Mouse (Mus musculus): ENCODE results near the gene Prkn. TPM values are rescaled to one million over a fixed set of nuclear protein-coding genes. Genes with fewer than 3 reads are reported as not detected.

Gene Prkn
- polyA plus RNA-seq, 1 experiment from 2014 or later: 2.8 TPM

GRCm38 (mm10) chr17:12052651-12053050 lies 1212.5 kb downstream of the Prkn start:
- ATAC-seq (ENCODE audit: low FRiP score, low TSS enrichment): no peak
- Histone ChIP-seq H3K4me1 (ENCODE audit: insufficient read depth, low read length) (no peaks in the 10 kb centered on the region), H3K9me3 (ENCODE audit: low read length) (no peaks in the 10 kb centered on the region), H3K36me3 (ENCODE audit: insufficient read depth, low read length) (no peaks in the 10 kb centered on the region), H3K27ac (ENCODE audit: low read length) (no peak overlapping the region), H3K4me2 (replicated peaks; ENCODE audit: low read depth, low read length) (no peak overlapping the region), H3K27me3 (ENCODE audit: insufficient read depth, low read length) (no peaks in the 10 kb centered on the region), H3K4me3 (ENCODE audit: low read length) (no peak overlapping the region), H3K9ac (replicated peaks; ENCODE audit: low read length) (no peak overlapping the region)
- WGBS: 90% methylated on average over 12 of the region's 12 CpGs

GRCm38 (mm10) chr17:12059041-12059440 lies 1218.9 kb downstream of the Prkn start:
- no peak for ATAC-seq (ENCODE audit: low FRiP score, low TSS enrichment)
- Histone ChIP-seq H3K4me2 (replicated peaks; ENCODE audit: low read depth, low read length) (no peak overlapping the region), H3K4me3 (ENCODE audit: low read length) (no peak overlapping the region), H3K4me1 (ENCODE audit: insufficient read depth, low read length) (no peaks in the 10 kb centered on the region), H3K36me3 (ENCODE audit: insufficient read depth, low read length) (no peaks in the 10 kb centered on the region), H3K9me3 (ENCODE audit: low read length) (peaks cover 3% of the 10 kb centered on the region; the same call in 1 of the 2 replicates), H3K27ac (ENCODE audit: low read length) (no peak overlapping the region), H3K9ac (replicated peaks; ENCODE audit: low read length) (no peak overlapping the region), H3K27me3 (ENCODE audit: insufficient read depth, low read length) (no peaks in the 10 kb centered on the region)
- WGBS: 83% methylated on average over 6 of the region's 6 CpGs

GRCm38 (mm10) chr17:12061381-12061780 lies 1221.2 kb downstream of the Prkn start:
- peaks cover 3% of the 10 kb centered on the region; the same call in 1 of the 2 replicates for H3K9me3 ChIP-seq (ENCODE audit: low read length)
- H3K4me1 ChIP-seq (ENCODE audit: insufficient read depth, low read length): no peaks in the 10 kb centered on the region
- H3K36me3 ChIP-seq (ENCODE audit: insufficient read depth, low read length): no peaks in the 10 kb centered on the region
- WGBS: 90% methylated on average over 10 of the region's 10 CpGs
- no peak for ATAC-seq (ENCODE audit: low FRiP score, low TSS enrichment)
- H3K9ac ChIP-seq (replicated peaks; ENCODE audit: low read length): no peak overlapping the region
- no peak overlapping the region for H3K4me3 ChIP-seq (ENCODE audit: low read length)
- no peaks in the 10 kb centered on the region for H3K27me3 ChIP-seq (ENCODE audit: insufficient read depth, low read length)
- no peak overlapping the region for H3K27ac ChIP-seq (ENCODE audit: low read length)
- H3K4me2 ChIP-seq (replicated peaks; ENCODE audit: low read depth, low read length): no peak overlapping the region

GRCm38 (mm10) chr17:12062861-12063260 lies 1222.7 kb downstream of the Prkn start:
- H3K27me3 ChIP-seq (ENCODE audit: insufficient read depth, low read length): no peaks in the 10 kb centered on the region
- no peak for ATAC-seq (ENCODE audit: low FRiP score, low TSS enrichment)
- no peak overlapping the region for H3K27ac ChIP-seq (ENCODE audit: low read length)
- no peaks in the 10 kb centered on the region for H3K4me1 ChIP-seq (ENCODE audit: insufficient read depth, low read length)
- WGBS: 95% methylated on average over 3 of the region's 3 CpGs
- peaks cover 3% of the 10 kb centered on the region; the same call in 1 of the 2 replicates for H3K9me3 ChIP-seq (ENCODE audit: low read length)
- H3K4me2 ChIP-seq (replicated peaks; ENCODE audit: low read depth, low read length): no peak overlapping the region
- H3K9ac ChIP-seq (replicated peaks; ENCODE audit: low read length): no peak overlapping the region
- no peak overlapping the region for H3K4me3 ChIP-seq (ENCODE audit: low read length)
- H3K36me3 ChIP-seq (ENCODE audit: insufficient read depth, low read length): no peaks in the 10 kb centered on the region

GRCm38 (mm10) chr17:12063533-12063932 lies 1223.3 kb downstream of the Prkn start:
- H3K9me3 ChIP-seq (ENCODE audit: low read length): peaks cover 3% of the 10 kb centered on the region; the same call in 1 of the 2 replicates
- H3K4me2 ChIP-seq (replicated peaks; ENCODE audit: low read depth, low read length): no peak overlapping the region
- WGBS: 97% methylated on average over 7 of the region's 7 CpGs
- no peak for ATAC-seq (ENCODE audit: low FRiP score, low TSS enrichment)
- no peak overlapping the region for H3K4me3 ChIP-seq (ENCODE audit: low read length)
- no peak overlapping the region for H3K27ac ChIP-seq (ENCODE audit: low read length)
- no peaks in the 10 kb centered on the region for H3K36me3 ChIP-seq (ENCODE audit: insufficient read depth, low read length)
- H3K4me1 ChIP-seq (ENCODE audit: insufficient read depth, low read length): no peaks in the 10 kb centered on the region
- H3K9ac ChIP-seq (replicated peaks; ENCODE audit: low read length): no peak overlapping the region
- no peaks in the 10 kb centered on the region for H3K27me3 ChIP-seq (ENCODE audit: insufficient read depth, low read length)

GRCm38 (mm10) chr17:12066054-12066453 lies 1225.9 kb downstream of the Prkn start:
- Histone ChIP-seq H3K9ac (replicated peaks; ENCODE audit: low read length) (no peak overlapping the region), H3K4me3 (ENCODE audit: low read length) (no peak overlapping the region), H3K9me3 (ENCODE audit: low read length) (peaks cover 3% of the 10 kb centered on the region; the same call in 1 of the 2 replicates), H3K4me2 (replicated peaks; ENCODE audit: low read depth, low read length) (no peak overlapping the region), H3K36me3 (ENCODE audit: insufficient read depth, low read length) (no peaks in the 10 kb centered on the region), H3K4me1 (ENCODE audit: insufficient read depth, low read length) (no peaks in the 10 kb centered on the region), H3K27ac (ENCODE audit: low read length) (no peak overlapping the region), H3K27me3 (ENCODE audit: insufficient read depth, low read length) (no peaks in the 10 kb centered on the region)
- 70% methylated on average over 10 of the region's 10 CpGs for WGBS
- no peak for ATAC-seq (ENCODE audit: low FRiP score, low TSS enrichment)

- ATAC-seq (ENCODE audit: low FRiP score, low TSS enrichment): no peak
Observed at GRCm38 (mm10) chr17:12076816-12077215, 1236.6 kb downstream of the Prkn start.

GRCm38 (mm10) chr17:12080656-12081495 lies 1240.7 kb downstream of the Prkn start:
- Histone ChIP-seq H3K4me1 (ENCODE audit: insufficient read depth, low read length) (peaks cover 5% of the 10 kb centered on the region), H3K4me2 (replicated peaks; ENCODE audit: low read depth, low read length) (peak overlapping the region; percentile 46), H3K27ac (ENCODE audit: low read length) (no peak overlapping the region), H3K4me3 (ENCODE audit: low read length) (peak overlapping the region; percentile 13), H3K27me3 (ENCODE audit: insufficient read depth, low read length) (no peaks in the 10 kb centered on the region), H3K36me3 (ENCODE audit: insufficient read depth, low read length) (no peaks in the 10 kb centered on the region), H3K9ac (replicated peaks; ENCODE audit: low read length) (no peak overlapping the region; the same call in 1 of the 2 replicates), H3K9me3 (ENCODE audit: low read length) (no peaks in the 10 kb centered on the region)
- WGBS: 21% methylated on average over 20 of the region's 20 CpGs
- ATAC-seq (ENCODE audit: low FRiP score, low TSS enrichment): 0 out of 2 replicates have a peak, but pooled peaks have one; percentile 27

More at GRCm38 (mm10) chr17:12076816-12077215, 1236.6 kb downstream of the Prkn start:
- H3K27ac ChIP-seq (ENCODE audit: low read length): no peak overlapping the region
- H3K4me3 ChIP-seq (ENCODE audit: low read length): no peak overlapping the region
- H3K4me2 ChIP-seq (replicated peaks; ENCODE audit: low read depth, low read length): no peak overlapping the region
- peaks cover 5% of the 10 kb centered on the region for H3K4me1 ChIP-seq (ENCODE audit: insufficient read depth, low read length)
- WGBS: 67% methylated on average over 2 of the region's 2 CpGs
- no peaks in the 10 kb centered on the region for H3K36me3 ChIP-seq (ENCODE audit: insufficient read depth, low read length)
- no peaks in the 10 kb centered on the region for H3K27me3 ChIP-seq (ENCODE audit: insufficient read depth, low read length)
- H3K9ac ChIP-seq (replicated peaks; ENCODE audit: low read length): no peak overlapping the region
- H3K9me3 ChIP-seq (ENCODE audit: low read length): no peaks in the 10 kb centered on the region

- 84% methylated on average over 5 of the region's 5 CpGs for WGBS
- Histone ChIP-seq H3K4me2 (replicated peaks; ENCODE audit: low read depth, low read length) (no peak overlapping the region), H3K9me3 (ENCODE audit: low read length) (no peaks in the 10 kb centered on the region), H3K27ac (ENCODE audit: low read length) (no peak overlapping the region), H3K4me1 (ENCODE audit: insufficient read depth, low read length) (peaks cover 5% of the 10 kb centered on the region), H3K36me3 (ENCODE audit: insufficient read depth, low read length) (no peaks in the 10 kb centered on the region), H3K4me3 (ENCODE audit: low read length) (no peak overlapping the region), H3K9ac (replicated peaks; ENCODE audit: low read length) (no peak overlapping the region), H3K27me3 (ENCODE audit: insufficient read depth, low read length) (no peaks in the 10 kb centered on the region)
- no peak for ATAC-seq (ENCODE audit: low FRiP score, low TSS enrichment)
Observed at GRCm38 (mm10) chr17:12082201-12082600, 1242.0 kb downstream of the Prkn start.

- H3K4me2 ChIP-seq (replicated peaks; ENCODE audit: low read depth, low read length): no peak overlapping the region
- no peak overlapping the region for H3K9ac ChIP-seq (replicated peaks; ENCODE audit: low read length)
- H3K27ac ChIP-seq (ENCODE audit: low read length): no peak overlapping the region
- ATAC-seq (ENCODE audit: low FRiP score, low TSS enrichment): no peak
- H3K9me3 ChIP-seq (ENCODE audit: low read length): no peaks in the 10 kb centered on the region
- no peak overlapping the region for H3K4me3 ChIP-seq (ENCODE audit: low read length)
- 85% methylated on average over 5 of the region's 5 CpGs for WGBS
- H3K4me1 ChIP-seq (ENCODE audit: insufficient read depth, low read length): no peaks in the 10 kb centered on the region
- H3K27me3 ChIP-seq (ENCODE audit: insufficient read depth, low read length): no peaks in the 10 kb centered on the region
- no peaks in the 10 kb centered on the region for H3K36me3 ChIP-seq (ENCODE audit: insufficient read depth, low read length)
Observed at GRCm38 (mm10) chr17:12090261-12090927, 1250.2 kb downstream of the Prkn start.

Data from kidney, embryonic 16.5 days (tissue).